Mouse (Mus musculus) heart, adult 18-20 months (tissue): ENCODE data around the gene Ufd1. TPM values are rescaled to one million over a fixed set of nuclear protein-coding genes. Genes with fewer than 3 reads are reported as not detected.

Experiments
- total RNA-seq, 2 experiments: library from RNA; stranded (reverse); gene quantifications; 2 replicates each; pipeline ENCODE4 v1.2.3; 2021

Gene Ufd1
- total RNA-seq, 2 experiments from 2014 or later: 52.6 to 55.1 TPM

Other genes with a start within 250 kb of the Ufd1 start
- gene Tbx1, start 221.1 kb upstream of the Ufd1 start, total RNA-seq: 1 to 10 TPM; 1.1 to 1.3 TPM
- gene Gp1bb, start 189.4 kb upstream of the Ufd1 start, total RNA-seq: under 1 TPM; 0.27 to 0.67 TPM
- 1 to 10 TPM in 1 of 2 experiments, under 1 TPM in 1; 0.15 to 1.1 TPM for gene Gm49601, start 185.4 kb upstream of the Ufd1 start, total RNA-seq
- gene Sept5, start 181.8 kb upstream of the Ufd1 start, total RNA-seq: 1 to 10 TPM; 3.9 to 4.1 TPM
- 10 to 100 TPM; 15.4 to 22.7 TPM for gene Cldn5, start 34.9 kb upstream of the Ufd1 start, total RNA-seq
- 1 to 10 TPM; 2.1 to 3.2 TPM for gene Cdc45, start 208 bp downstream of the Ufd1 start, total RNA-seq
- gene 2510002D24Rik, start 24.8 kb downstream of the Ufd1 start, total RNA-seq: 10 to 100 TPM; 26.0 to 30.1 TPM
- gene Gm28539, start 24.8 kb downstream of the Ufd1 start, total RNA-seq: 1 to 10 TPM in 1 of 2 experiments, not detected in 1; 1.9 TPM
- gene Mrpl40, start 65.1 kb downstream of the Ufd1 start, total RNA-seq: 10 to 100 TPM; 52.3 to 53.0 TPM
- gene Hira, start 65.3 kb downstream of the Ufd1 start, total RNA-seq: 10 to 100 TPM; 19.2 to 21.6 TPM